Comparison of ENCODE assay signal across 1 mouse cellular context in the genomic region with DNA sequence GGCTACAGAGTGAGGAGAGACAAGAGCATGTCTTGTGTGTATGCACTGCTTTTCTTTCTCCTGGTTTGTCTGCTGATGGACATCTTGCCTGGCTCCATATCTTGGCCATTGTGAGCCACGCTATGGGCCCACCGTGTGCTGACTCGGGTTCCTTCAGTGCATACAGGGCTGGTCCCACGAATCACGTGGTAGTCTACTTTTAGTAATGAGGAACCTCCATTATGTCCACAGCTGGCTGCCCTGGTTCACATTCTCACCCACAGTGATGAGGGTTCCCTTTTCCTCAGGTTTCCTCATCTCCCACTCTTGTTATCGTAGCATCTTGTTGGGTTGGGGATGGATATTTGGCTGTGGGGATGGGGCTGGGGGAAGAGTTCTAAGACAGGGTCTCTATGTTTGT.
TF ChIP-seq lines count a peak whose summit lies in the region.

No protein-coding gene starts in this region.

TF ChIP-seq in MEL, 35 proteins besides CTCF, POLR2A, EP300 and RAD21:
- TF ChIP-seq GABPA (IDR thresholded peaks at IDR 0.05; ENCODE audit: low read depth, low read length), result no peak
- peak; percentile 46; the same call in 1 of the 2 replicates for TF ChIP-seq USF1 (IDR thresholded peaks at IDR 0.05; ENCODE audit: low read depth, low read length)
- TF ChIP-seq MAX (IDR thresholded peaks at IDR 0.05; ENCODE audit: low read length), result 0 out of 2 replicates have a peak, but pooled peaks have one; percentile 30
